Mouse (Mus musculus) stomach, embryonic 16.5 days (tissue): Measurements from ENCODE around the gene Ndufa7. TPM values are rescaled to one million over a fixed set of nuclear protein-coding genes. Genes with fewer than 3 reads are reported as not detected.
"Not testable (repeated sequence)": the region's sequence is repeated elsewhere in the genome, so short reads cannot be mapped to it uniquely, and the experiment has no call there.

Experiments
- ATAC-seq: fragments of 200-750 bp; cut with Nextera tagmentation; 2 replicates; pipeline ENCODE4 v1.8.0; 2017; ENCODE audit warnings: moderate number of reproducible peaks, moderate TSS enrichment; ENCODE audit not compliant: insufficient read depth, low FRiP score
- H3K27ac ChIP-seq: fragments of 300-500 bp; sonication (generic); 2 replicates; pipeline ENCODE4 v1.5.1; 2014; ENCODE audit warnings: low read length
- H3K27me3 ChIP-seq: fragments of 300-500 bp; sonication (generic); 2 replicates; pipeline ENCODE4 v1.6.1; 2014; ENCODE audit warnings: low read length, control low read depth, mixed read lengths; ENCODE audit not compliant: control insufficient read depth, insufficient read depth
- H3K36me3 ChIP-seq: fragments of 300-500 bp; sonication (generic); 2 replicates; pipeline ENCODE4 v1.6.1; 2014; ENCODE audit warnings: low read length; ENCODE audit not compliant: control insufficient read depth, insufficient read depth
- H3K4me1 ChIP-seq: fragments of 300-500 bp; sonication (generic); 2 replicates; pipeline ENCODE4 v1.6.1; 2014; ENCODE audit warnings: low read length, control low read depth, mixed read lengths; ENCODE audit not compliant: control insufficient read depth, insufficient read depth
- H3K4me2 ChIP-seq: fragments of 300-500 bp; sonication (generic); 2 replicates; pipeline ENCODE4 v1.6.1; 2014; ENCODE audit warnings: low read depth, low read length, mixed read lengths
- H3K4me3 ChIP-seq: fragments of 300-500 bp; sonication (generic); replicated peaks from 2 replicates; pipeline ENCODE4 v1.5.1; 2014; ENCODE audit warnings: mild to moderate bottlenecking, low read length
- H3K9ac ChIP-seq: fragments of 300-500 bp; sonication (generic); 2 replicates; pipeline ENCODE4 v1.6.1; 2014; ENCODE audit warnings: low read length
- H3K9me3 ChIP-seq: fragments of 300-500 bp; sonication (generic); replicated peaks from 2 replicates; pipeline ENCODE4 v1.6.1; 2016; ENCODE audit warnings: low read length, control low read depth; ENCODE audit not compliant: control insufficient read depth
- WGBS: fragments of 180-500 bp; shearing (Covaris S2); extraction: QIAGEN DNeasy Blood & Tissue Kit; methylation state at CpG from one replicate; pipeline ENCODE4 v1.1.7; 2014; 5-methylcytosine and 5-hydroxymethylcytosine counted together
- polyA plus RNA-seq: library from polyadenylated mRNA; unstranded; fragments of >200 nt; fragmentation: Nextera tagmentation; extraction: Ambion mirVana; gene quantifications from 2 replicates; pipeline ENCODE4 v1.2.1, GENCODE M21; 2015

Ndufa7 gene
- polyA plus RNA-seq, 1 experiment from 2014 or later, result 446 TPM

- Histone ChIP-seq H3K27me3 (no peaks in the 10 kb centered on the region), H3K27ac (peak overlapping the region; percentile 91), H3K4me1 (peaks cover 17% of the 10 kb centered on the region), H3K4me3 (peak overlapping the region; percentile 55), H3K9ac (peak overlapping the region; percentile 82), H3K4me2 (peak overlapping the region; percentile 89), H3K9me3 (no peaks in the 10 kb centered on the region), H3K36me3 (peaks cover 14% of the 10 kb centered on the region)
- ATAC-seq, result peak; percentile 99
- under 1% methylated on average over 89 of the region's 89 CpGs for WGBS
These were observed 7.0 kb upstream of the Ndufa7 start for GRCm38 (mm10) chr17:33817184-33817968.

GRCm38 (mm10) chr17:33817969-33818643 lies 6.3 kb upstream of the Ndufa7 start:
- H3K36me3 ChIP-seq, result peaks cover 14% of the 10 kb centered on the region
- peak overlapping the region; percentile 82 for H3K9ac ChIP-seq
- H3K27ac ChIP-seq, result peak overlapping the region; percentile 84
- peaks cover 18% of the 10 kb centered on the region for H3K4me1 ChIP-seq
- ATAC-seq, result peak; percentile 30; the same call in 1 of the 2 replicates
- peak overlapping the region; percentile 55 for H3K4me3 ChIP-seq
- H3K27me3 ChIP-seq, result no peaks in the 10 kb centered on the region
- H3K4me2 ChIP-seq, result peak overlapping the region; percentile 89
- H3K9me3 ChIP-seq, result no peaks in the 10 kb centered on the region
- 20% methylated on average over 33 of the region's 33 CpGs for WGBS

- no peak for ATAC-seq
- H3K4me3 ChIP-seq, result no peak overlapping the region
- WGBS, result 73% methylated on average over 1 of the region's 1 CpGs
- no peaks in the 10 kb centered on the region for H3K27me3 ChIP-seq
- no peak overlapping the region for H3K4me2 ChIP-seq
- no peaks in the 10 kb centered on the region for H3K9me3 ChIP-seq
- peaks cover 14% of the 10 kb centered on the region for H3K36me3 ChIP-seq
- H3K27ac ChIP-seq, result no peak overlapping the region
- peaks cover 29% of the 10 kb centered on the region for H3K4me1 ChIP-seq
- no peak overlapping the region for H3K9ac ChIP-seq
These were observed 1.9 kb upstream of the Ndufa7 start for GRCm38 (mm10) chr17:33822436-33822959.

- H3K27ac ChIP-seq, H3K9me3 ChIP-seq, ATAC-seq, H3K27me3 ChIP-seq: not testable (repeated sequence)
- Histone ChIP-seq H3K36me3 (peaks cover 14% of the 10 kb centered on the region), H3K4me3 (peak overlapping the region; percentile 83), H3K4me1 (peaks cover 24% of the 10 kb centered on the region), H3K9ac (peak overlapping the region; percentile 89), H3K4me2 (peak overlapping the region; percentile 75)
- WGBS, result 72% methylated on average over 8 of the region's 8 CpGs
These were observed 1.2 kb upstream of the Ndufa7 start for GRCm38 (mm10) chr17:33823171-33823570.

GRCm38 (mm10) chr17:33824997-33825330 lies 592 bp downstream of the Ndufa7 start:
- Histone ChIP-seq H3K4me3 (peak overlapping the region; percentile 83), H3K27ac (peak overlapping the region; percentile 90), H3K4me2 (peak overlapping the region; percentile 86), H3K4me1 (peaks cover 28% of the 10 kb centered on the region), H3K9ac (peak overlapping the region; percentile 77), H3K36me3 (peaks cover 18% of the 10 kb centered on the region)
- ATAC-seq, H3K27me3 ChIP-seq, H3K9me3 ChIP-seq: not testable (repeated sequence)
- 4% methylated on average over 6 of the region's 6 CpGs for WGBS

- Histone ChIP-seq H3K27ac (no peak overlapping the region), H3K27me3 (no peaks in the 10 kb centered on the region), H3K36me3 (peaks cover 19% of the 10 kb centered on the region; the same call in 1 of the 2 replicates), H3K9ac (peak overlapping the region; percentile 15; the same call in 1 of the 2 replicates), H3K4me3 (peak overlapping the region; percentile 83), H3K4me2 (peak overlapping the region; percentile 86), H3K4me1 (peaks cover 28% of the 10 kb centered on the region), H3K9me3 (no peaks in the 10 kb centered on the region)
- 88% methylated on average over 8 of the region's 8 CpGs for WGBS
- ATAC-seq, result no peak
These were observed 1.1 kb downstream of the Ndufa7 start for GRCm38 (mm10) chr17:33825462-33825861.

- Histone ChIP-seq H3K27me3 (no peaks in the 10 kb centered on the region), H3K27ac (no peak overlapping the region), H3K4me1 (peaks cover 25% of the 10 kb centered on the region), H3K36me3 (peaks cover 22% of the 10 kb centered on the region; the same call in 1 of the 2 replicates), H3K9me3 (no peaks in the 10 kb centered on the region), H3K4me3 (no peak overlapping the region), H3K9ac (no peak overlapping the region), H3K4me2 (no peak overlapping the region)
- no peak for ATAC-seq
- 0% methylated on average over 3 of the region's 3 CpGs for WGBS
These were observed 2.5 kb downstream of the Ndufa7 start for GRCm38 (mm10) chr17:33826850-33827249.

GRCm38 (mm10) chr17:33828892-33829291 lies 4.5 kb downstream of the Ndufa7 start:
- peaks cover 22% of the 10 kb centered on the region; the same call in 1 of the 2 replicates for H3K36me3 ChIP-seq
- ATAC-seq, result peak; percentile 72
- H3K27ac ChIP-seq, result 0 out of 2 replicates have a peak overlapping the region, but pooled peaks have one; percentile 31
- no peaks in the 10 kb centered on the region for H3K9me3 ChIP-seq
- peaks cover 18% of the 10 kb centered on the region for H3K4me1 ChIP-seq
- no peak overlapping the region for H3K9ac ChIP-seq
- WGBS, result 34% methylated on average over 2 of the region's 2 CpGs
- no peaks in the 10 kb centered on the region for H3K27me3 ChIP-seq
- no peak overlapping the region for H3K4me3 ChIP-seq
- H3K4me2 ChIP-seq, result no peak overlapping the region

- H3K27me3 ChIP-seq, result no peaks in the 10 kb centered on the region
These were observed 5.2 kb downstream of the Ndufa7 start for GRCm38 (mm10) chr17:33829561-33829960.

More at GRCm38 (mm10) chr17:33829561-33829960, 5.2 kb downstream of the Ndufa7 start:
- Histone ChIP-seq H3K9me3 (no peaks in the 10 kb centered on the region), H3K27ac (0 out of 2 replicates have a peak overlapping the region, but pooled peaks have one; percentile 31), H3K36me3 (peaks cover 22% of the 10 kb centered on the region; the same call in 1 of the 2 replicates), H3K4me1 (peaks cover 18% of the 10 kb centered on the region), H3K4me3 (no peak overlapping the region), H3K9ac (no peak overlapping the region), H3K4me2 (no peak overlapping the region)
- ATAC-seq, result no peak
- 90% methylated on average over 10 of the region's 10 CpGs for whole genome bisulfite sequencing
